Mouse (Mus musculus): ENCODE measurements around the gene Phldb2. TPM values are rescaled to one million over a fixed set of nuclear protein-coding genes. Genes with fewer than 3 reads are reported as not detected.

Phldb2 gene
- total and polyA plus RNA-seq, 3 experiments = 0.04 TPM; not detected in 2

- Histone ChIP-seq H3K4me2 (ENCODE audit: insufficient read depth, low read depth, poor library complexity, severe bottlenecking) (no peak overlapping the region), H3K79me2 (replicated peaks; ENCODE audit: control insufficient read depth, extremely low read depth, insufficient read depth, poor library complexity, severe bottlenecking) (no peaks in the 10 kb centered on the region), H3K4me3 (replicated peaks in 1 of 3; ENCODE audit: low read depth in 2 of 3, low read length in 2 of 3, poor library complexity in 1 of 3) (no peak overlapping the region), H3K9ac (ENCODE audit: insufficient read depth, low read depth) (no peak overlapping the region), H3K4me1 (ENCODE audit: control insufficient read depth in 1 of 2, insufficient read depth in 2 of 2) (peaks cover 0 to 14% of the 10 kb centered on the region in 2 experiments; a peak in 2 of 4 replicates), H3K9me3 (replicated peaks; ENCODE audit: low read length) (peaks cover 7% of the 10 kb centered on the region), H3K36me3 (replicated peaks in 1 of 2; ENCODE audit: control insufficient read depth in 1 of 2, insufficient read depth in 1 of 2, low read length in 1 of 2) (no peaks in the 10 kb centered on the region), H3K27ac (ENCODE audit: insufficient read depth, low read depth) (no peak overlapping the region), H3K27me3 (replicated peaks) (no peaks in the 10 kb centered on the region)
- DNase-seq (ENCODE audit: extremely low read depth) = no peak
- dilution Hi-C loops (cut with MboI; ENCODE audit: extremely low pct_ligation_motif_present, extremely low pct_unique_long_range_greater_than_20kb, low sequenced_read_pairs) (no loop called here), in situ Hi-C loops (cut with MboI; ENCODE audit: low pct_ligation_motif_present, low pct_unique_long_range_greater_than_20kb, low sequenced_read_pairs) (no loop called here)
- TF ChIP-seq MAX (IDR thresholded peaks at IDR 0.05; ENCODE audit: low read length) (no peak), ZNF384 (IDR thresholded peaks at IDR 0.05; ENCODE audit: low read depth, low read length) (no peak), BHLHE40 (IDR thresholded peaks at IDR 0.05; ENCODE audit: low read depth, low read length) (no peak), IRF4 (IDR thresholded peaks at IDR 0.05; ENCODE audit: low read depth, low read length) (no peak), ELF1 (IDR thresholded peaks at IDR 0.05; ENCODE audit: low read depth, low read length) (no peak), MAZ (IDR thresholded peaks at IDR 0.05; ENCODE audit: low read depth, low read length) (no peak), HCFC1 (IDR thresholded peaks at IDR 0.05; ENCODE audit: low read depth, low read length) (no peak), USF1 (IDR thresholded peaks at IDR 0.05; ENCODE audit: low read depth, low read length) (no peak), CHD1 (IDR thresholded peaks at IDR 0.05; ENCODE audit: low read depth, low read length) (no peak), NELFE (IDR thresholded peaks at IDR 0.05; ENCODE audit: low read depth, low read length) (no peak)
Observed at GRCm38 (mm10) chr16:45934721-45935407, 18.5 kb downstream of the Phldb2 start.

- H3K36me3 ChIP-seq (replicated peaks in 1 of 2; ENCODE audit: control insufficient read depth in 1 of 2, insufficient read depth in 1 of 2, low read length in 1 of 2) = no peaks in the 10 kb centered on the region
- no peaks in the 10 kb centered on the region for H3K27me3 ChIP-seq (replicated peaks)
- no peaks in the 10 kb centered on the region for H3K9me3 ChIP-seq (replicated peaks; ENCODE audit: low read length)
- dilution Hi-C loops (cut with MboI; ENCODE audit: extremely low pct_ligation_motif_present, extremely low pct_unique_long_range_greater_than_20kb, low sequenced_read_pairs) = no loop called here
- no peaks in the 10 kb centered on the region for H3K79me2 ChIP-seq (replicated peaks; ENCODE audit: control insufficient read depth, extremely low read depth, insufficient read depth, poor library complexity, severe bottlenecking)
- no peak for TF ChIP-seq POLR2AphosphoS2 (IDR thresholded peaks at IDR 0.05; ENCODE audit: low read depth, low read length)
- no peak for TF ChIP-seq POLR2A (IDR thresholded peaks at IDR 0.05; ENCODE audit: low read depth, low read length)
- TF ChIP-seq MAFK (IDR thresholded peaks at IDR 0.05; ENCODE audit: insufficient replicate concordance, low read length) = no peak
- TF ChIP-seq E2F4 (IDR thresholded peaks at IDR 0.05; ENCODE audit: insufficient replicate concordance, low read depth, low read length) = no peak
- no peak for TF ChIP-seq USF1 (IDR thresholded peaks at IDR 0.05; ENCODE audit: low read depth, low read length)
- no peak for TF ChIP-seq BHLHE40 (IDR thresholded peaks at IDR 0.05; ENCODE audit: low read depth, low read length)
- TF ChIP-seq USF2 (conservative IDR thresholded peaks at IDR 0.05; ENCODE audit: low read depth, low read length) = no peak
- no peak for TF ChIP-seq PAX5 (IDR thresholded peaks at IDR 0.05; ENCODE audit: low read length)
- TF ChIP-seq ZNF384 (IDR thresholded peaks at IDR 0.05; ENCODE audit: low read depth, low read length) = no peak
- no peak for TF ChIP-seq UBTF (IDR thresholded peaks at IDR 0.05; ENCODE audit: low read depth, low read length)
- TF ChIP-seq EP300 (IDR thresholded peaks at IDR 0.05; ENCODE audit: low read length) = no peak
- TF ChIP-seq CTCF (conservative IDR thresholded peaks at IDR 0.05 in 1 of 2, IDR thresholded peaks at IDR 0.05 in 1 of 2; ENCODE audit: low read depth in 2 of 2, low read length in 2 of 2) = no peak
- no peak for TF ChIP-seq ZMIZ1 (IDR thresholded peaks at IDR 0.05; ENCODE audit: low read depth, low read length)
- TF ChIP-seq JUN (IDR thresholded peaks at IDR 0.05; ENCODE audit: insufficient read depth, low read depth, low read length) = no peak
- TF ChIP-seq RAD21 (IDR thresholded peaks at IDR 0.05; ENCODE audit: low read depth, low read length) = no peak
- no peak for TF ChIP-seq SIN3A (IDR thresholded peaks at IDR 0.05; ENCODE audit: low read length)
- no peak for TF ChIP-seq NRF1 (IDR thresholded peaks at IDR 0.05; ENCODE audit: low read depth, low read length)
- no peak for TF ChIP-seq TCF12 (IDR thresholded peaks at IDR 0.05; ENCODE audit: low read depth, low read length)
- TF ChIP-seq GABPA (IDR thresholded peaks at IDR 0.05; ENCODE audit: insufficient replicate concordance, low read depth, low read length) = no peak
- H3K27ac ChIP-seq (ENCODE audit: insufficient read depth, low read depth) = no peak overlapping the region
- in situ Hi-C loops (cut with MboI; ENCODE audit: low pct_ligation_motif_present, low pct_unique_long_range_greater_than_20kb, low sequenced_read_pairs) = no loop called here
- H3K4me3 ChIP-seq (replicated peaks in 1 of 3; ENCODE audit: low read depth in 2 of 3, low read length in 2 of 3, poor library complexity in 1 of 3) = no peak overlapping the region
- no peak overlapping the region for H3K9ac ChIP-seq (ENCODE audit: insufficient read depth, low read depth)
- no peak for DNase-seq (ENCODE audit: extremely low read depth)
- no peak overlapping the region for H3K4me2 ChIP-seq (ENCODE audit: insufficient read depth, low read depth, poor library complexity, severe bottlenecking)
- peaks cover 0 to 9% of the 10 kb centered on the region in 2 experiments; a peak in 1 of 4 replicates for H3K4me1 ChIP-seq (ENCODE audit: control insufficient read depth in 1 of 2, insufficient read depth in 2 of 2)
Observed at GRCm38 (mm10) chr16:45930308-45930707, 23.1 kb downstream of the Phldb2 start.
